Mouse (Mus musculus) ES-E14 (cell line): ENCODE results near the gene Dok7. TPM values are rescaled to one million over a fixed set of nuclear protein-coding genes. Genes with fewer than 3 reads are reported as not detected.
A peak's percentile ranks its signal among the peaks of the same experiment; 100 is the strongest.

ENCODE experiments used
- DNase-seq: peaks from one replicate; pipeline ENCODE4 v3.0.0-alpha.2; 2013; ENCODE audit warnings: low read depth, low spot score
- H3K27ac ChIP-seq: 2 replicates; pipeline ENCODE4 v1.5.1; 2012; ENCODE audit warnings: low read depth, mild to moderate bottlenecking, low read length, moderate library complexity, mixed read lengths; ENCODE audit not compliant: poor library complexity, insufficient read depth, severe bottlenecking
- H3K36me3 ChIP-seq: 2 replicates; pipeline ENCODE4 v1.6.1; 2012; ENCODE audit warnings: mild to moderate bottlenecking, low read length, moderate library complexity, mixed read lengths; ENCODE audit not compliant: control insufficient read depth, poor library complexity, insufficient read depth, severe bottlenecking
- H3K4me1 ChIP-seq, 2 experiments: fragments of 150-350 bp in 1 of 2; sonication (generic) in 1 of 2; 2 replicates each; pipeline ENCODE4 v1.6.1; 2012; ENCODE audit warnings: low read length in 2 of 2, mild to moderate bottlenecking in 1 of 2, mixed read lengths in 1 of 2; ENCODE audit not compliant: control insufficient read depth in 2 of 2, insufficient read depth in 2 of 2, poor library complexity in 1 of 2
- H3K4me3 ChIP-seq, 2 experiments: fragments of 150-350 bp in 1 of 2; sonication (generic) in 1 of 2; 2 replicates each; pipeline ENCODE4 v1.5.1; 2012; ENCODE audit warnings: low read length in 2 of 2, low read depth in 1 of 2, mild to moderate bottlenecking in 1 of 2, mixed read lengths in 1 of 2; ENCODE audit not compliant: insufficient read depth in 1 of 2, poor library complexity in 1 of 2, severe bottlenecking in 1 of 2
- H3K9ac ChIP-seq: 2 replicates; pipeline ENCODE4 v1.6.1; 2012; ENCODE audit warnings: low read depth, mild to moderate bottlenecking, low read length, mixed read lengths; ENCODE audit not compliant: poor library complexity, insufficient read depth, severe bottlenecking
- H3K9me3 ChIP-seq: fragments of 150-350 bp; sonication (generic); 2 replicates; pipeline ENCODE4 v1.6.1; 2012; ENCODE audit warnings: low read depth, mild to moderate bottlenecking, low read length; ENCODE audit not compliant: control insufficient read depth, insufficient read depth
- CHD2 ChIP-seq: IDR thresholded peaks from 2 replicates; pipeline ENCODE4 v1.6.1; 2014; ENCODE audit warnings: mild to moderate bottlenecking, low read depth, low read length, inconsistent platforms
- HCFC1 ChIP-seq: IDR thresholded peaks from 2 replicates; pipeline ENCODE4 v1.6.1; 2012; ENCODE audit warnings: low read length, inconsistent platforms, borderline replicate concordance; ENCODE audit not compliant: insufficient read depth
- MAFK ChIP-seq: IDR thresholded peaks from 2 replicates; pipeline ENCODE4 v1.6.1; 2014; ENCODE audit warnings: mild to moderate bottlenecking, low read depth, low read length, inconsistent platforms; ENCODE audit not compliant: insufficient read depth
- ZC3H11A ChIP-seq: IDR thresholded peaks from 2 replicates; pipeline ENCODE4 v1.6.1; 2012; ENCODE audit warnings: low read depth, mild to moderate bottlenecking, inconsistent platforms, low read length, borderline replicate concordance
- ZNF384 ChIP-seq: IDR thresholded peaks from 2 replicates; pipeline ENCODE4 v1.6.1; 2012; ENCODE audit warnings: low read depth, low read length, inconsistent platforms
- in situ Hi-C, 2 experiments: fragments of 600-800 bp; cut with MboI; formaldehyde crosslinking; loops; one replicate each; pipeline ENCODE4 v1.15.1; 2025; ENCODE audit warnings: low sequenced_read_pairs in 2 of 2, inconsistent platforms in 1 of 2; ENCODE audit not compliant: unreplicated experiment in 2 of 2
- total RNA-seq: library from RNA; depleted of rRNA; stranded (reverse); fragments of 300-350 nt; gene quantifications from 2 replicates; pipeline ENCODE4 v1.2.3, GENCODE M21; 2012

Gene Dok7
- total RNA-seq, 1 experiment: 0.18 TPM

- TF ChIP-seq MAFK (no peak), CHD2 (no peak), HCFC1 (no peak), ZNF384 (no peak), ZC3H11A (no peak)
- no peak for DNase-seq
- no peak overlapping the region for H3K9ac ChIP-seq
- H3K4me3 ChIP-seq: no peak overlapping the region
- no peaks in the 10 kb centered on the region for H3K36me3 ChIP-seq
- H3K4me1 ChIP-seq: peaks cover 0 to 5% of the 10 kb centered on the region in 2 experiments; a peak in 2 of 4 replicates
- in situ Hi-C loops: no loop called here
- H3K9me3 ChIP-seq: no peaks in the 10 kb centered on the region
- H3K27ac ChIP-seq: no peak overlapping the region
Measured at GRCm38 (mm10) chr5:35037438-35037837, 19.1 kb upstream of the Dok7 start.

GRCm38 (mm10) chr5:35041268-35041829, 15.2 kb upstream of the Dok7 start, which contains the start of gene Hgfac:
Gene Hgfac, plus strand, starts transcription at chr5:35041509.
- no peak for DNase-seq
- Histone ChIP-seq H3K9me3 (no peaks in the 10 kb centered on the region), H3K27ac (no peak within 1 kb of the TSS), H3K4me3 (no peak within 1 kb of the TSS), H3K4me1 (no peaks in the 10 kb centered on the region), H3K36me3 (no peaks in the 10 kb centered on the region), H3K9ac (no peak within 1 kb of the TSS)
- in situ Hi-C loops: loop anchor here (5.0 to 10.0 kb wide), 2 partner anchors 127 to 129 kb away; no protein-coding TSS in a partner anchor
- TF ChIP-seq CHD2 (no peak), MAFK (no peak), ZNF384 (no peak), ZC3H11A (no peak), HCFC1 (no peak)

- no peak for DNase-seq
- no peaks in the 10 kb centered on the region for H3K36me3 ChIP-seq
- H3K27ac ChIP-seq: no peak overlapping the region
- in situ Hi-C loops: loop anchor here (5.0 to 10.0 kb wide), 2 partner anchors 128 to 130 kb away; no protein-coding TSS in a partner anchor
- no peak overlapping the region for H3K4me3 ChIP-seq
- H3K9ac ChIP-seq: no peak overlapping the region
- no peaks in the 10 kb centered on the region for H3K9me3 ChIP-seq
- TF ChIP-seq ZNF384 (no peak), MAFK (no peak), HCFC1 (no peak), CHD2 (no peak), ZC3H11A (no peak)
- no peaks in the 10 kb centered on the region for H3K4me1 ChIP-seq
Measured at GRCm38 (mm10) chr5:35042431-35043109, 14.0 kb upstream of the Dok7 start.

GRCm38 (mm10) chr5:35043110-35043451, 13.5 kb upstream of the Dok7 start:
- peak; percentile 77 for DNase-seq

More at GRCm38 (mm10) chr5:35043110-35043451, 13.5 kb upstream of the Dok7 start:
- no peak overlapping the region for H3K4me3 ChIP-seq
- H3K9ac ChIP-seq: no peak overlapping the region
- no peaks in the 10 kb centered on the region for H3K4me1 ChIP-seq
- TF ChIP-seq ZC3H11A (peak; percentile 92), CHD2 (no peak), HCFC1 (no peak)
- in situ Hi-C loops: loop anchor here (5.0 to 10.0 kb wide), 2 partner anchors 128 to 131 kb away; no protein-coding TSS in a partner anchor
- no peak overlapping the region for H3K27ac ChIP-seq
- H3K36me3 ChIP-seq: no peaks in the 10 kb centered on the region
- H3K9me3 ChIP-seq: no peaks in the 10 kb centered on the region
